Mouse (Mus musculus): ENCODE results near the gene Trpv2. TPM values are rescaled to one million over a fixed set of nuclear protein-coding genes. Genes with fewer than 3 reads are reported as not detected.
A peak's percentile ranks its signal among the peaks of the same experiment; 100 is the strongest.

The Trpv2 gene
- total and polyA plus RNA-seq, 3 experiments, result 30.0 to 30.4 TPM; not detected in 1

DNA sequence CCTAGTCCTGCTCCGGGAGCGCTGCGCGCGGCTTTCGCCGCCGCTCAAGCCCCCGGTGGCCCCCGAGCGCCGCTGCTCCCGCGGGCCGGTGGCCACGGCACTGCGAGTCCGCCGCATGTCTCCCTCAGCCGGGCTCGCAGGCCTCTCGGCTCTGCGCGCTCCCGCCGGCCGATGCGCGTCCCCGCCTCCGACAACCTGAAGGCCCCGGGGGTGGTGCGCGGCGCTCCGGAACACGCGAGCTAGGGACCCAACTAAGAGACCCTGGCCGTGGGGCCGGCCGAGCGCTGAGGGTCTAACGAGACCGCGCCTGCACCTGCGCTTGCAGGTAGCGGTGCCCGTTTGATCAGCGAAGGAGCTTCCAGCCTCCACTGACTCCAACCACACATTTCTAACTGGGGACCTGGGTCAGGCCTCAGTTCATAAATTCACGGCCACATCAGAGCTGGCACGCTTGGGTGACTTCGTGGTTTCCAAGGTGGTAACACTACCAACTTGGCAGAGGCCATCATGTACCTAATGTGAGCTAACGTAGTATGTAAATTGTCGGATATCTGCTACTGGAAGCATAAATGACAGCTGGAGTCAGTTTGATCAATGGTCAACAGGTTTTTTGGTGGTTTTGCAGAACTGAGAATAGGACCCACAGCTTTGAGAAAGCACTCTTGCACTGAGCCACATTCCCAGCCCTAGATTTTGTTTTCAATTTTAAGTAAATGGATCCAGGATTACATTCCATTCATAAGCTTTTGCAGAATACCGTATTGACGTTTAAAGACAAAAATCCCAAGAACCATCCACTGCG is 35.0 kb upstream of the Trpv2 start, which contains the start of gene Cenpv (continued):
- TF ChIP-seq MEF2A (IDR thresholded peaks at IDR 0.05; ENCODE audit: extremely low read depth, insufficient replicate concordance, low read depth, low read length, poor library complexity, severe bottlenecking) (no peak), MYC (IDR thresholded peaks at IDR 0.05; ENCODE audit: low read depth, low read length) (peak; percentile 83), MAZ (IDR thresholded peaks at IDR 0.05; ENCODE audit: low read depth, low read length) (no peak; the same call in 1 of the 2 replicates), MAFK (IDR thresholded peaks at IDR 0.05; ENCODE audit: borderline replicate concordance, low read depth, low read length) (no peak)

DNA sequence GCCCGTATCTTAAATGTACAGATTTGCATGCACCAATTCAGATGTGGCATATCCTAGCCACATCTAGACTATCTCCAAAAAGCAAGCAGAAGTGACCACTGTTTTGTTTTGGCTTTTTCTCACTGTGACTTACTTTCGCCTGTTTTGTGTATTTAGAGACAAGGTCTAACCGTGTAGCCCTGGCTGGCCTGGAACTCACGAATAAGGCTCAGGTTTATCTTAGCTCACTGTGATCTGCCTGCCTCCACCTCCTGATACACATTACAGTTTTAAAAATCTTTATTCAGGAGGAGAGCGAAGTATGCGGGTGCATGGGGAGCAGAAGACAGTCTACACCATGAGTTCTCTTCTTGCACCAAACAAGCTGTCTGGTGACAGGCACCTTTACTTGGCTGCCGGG is 34.1 kb upstream of the Trpv2 start:
- H3K27ac ChIP-seq (ENCODE audit: control insufficient read depth, low read depth, low read length), result no peak overlapping the region
- peaks cover 2 to 18% of the 10 kb centered on the region in 2 experiments; a peak in 3 of 4 replicates for H3K36me3 ChIP-seq (ENCODE audit: control insufficient read depth in 1 of 2, insufficient read depth in 2 of 2, low read length in 2 of 2)
- peaks cover 6 to 10% of the 10 kb centered on the region in 2 experiments for H3K4me1 ChIP-seq (ENCODE audit: control insufficient read depth in 1 of 2, insufficient read depth in 2 of 2, low read length in 2 of 2)
- DNase-seq (ENCODE audit: low read depth, low spot score), result peak; percentile 39
- no peaks in the 10 kb centered on the region for H3K9me3 ChIP-seq (replicated peaks; ENCODE audit: insufficient read depth, low read length)
- H3K79me2 ChIP-seq (ENCODE audit: control insufficient read depth, insufficient read depth, low read length, poor library complexity), result peaks cover 28% of the 10 kb centered on the region
- H3K9ac ChIP-seq (ENCODE audit: control insufficient read depth, low read depth, low read length, poor library complexity, severe bottlenecking), result no peak overlapping the region
- no peak overlapping the region for H3K4me3 ChIP-seq (ENCODE audit: control insufficient read depth in 1 of 2, insufficient read depth in 1 of 2, low read depth in 2 of 2, low read length in 2 of 2)
- no peak for TF ChIP-seq JUND (IDR thresholded peaks at IDR 0.05; ENCODE audit: low read depth, low read length)
- no peak for TF ChIP-seq MAZ (IDR thresholded peaks at IDR 0.05; ENCODE audit: low read depth, low read length)
- TF ChIP-seq TAL1 (IDR thresholded peaks at IDR 0.05; ENCODE audit: low read length), result no peak
- TF ChIP-seq RCOR1 (IDR thresholded peaks at IDR 0.05; ENCODE audit: low read depth, low read length), result no peak
- TF ChIP-seq GATA1 (IDR thresholded peaks at IDR 0.05; ENCODE audit: low read depth, low read length), result no peak
- no peak for TF ChIP-seq CHD2 (IDR thresholded peaks at IDR 0.05; ENCODE audit: low read length)
- no peak for TF ChIP-seq TCF12 (IDR thresholded peaks at IDR 0.05; ENCODE audit: low read depth, low read length)
- no peak for TF ChIP-seq TBP (IDR thresholded peaks at IDR 0.05; ENCODE audit: low read depth, low read length)
- TF ChIP-seq RAD21 (IDR thresholded peaks at IDR 0.05; ENCODE audit: low read depth, low read length), result no peak
- TF ChIP-seq ZC3H11A (IDR thresholded peaks at IDR 0.05; ENCODE audit: low read depth, low read length), result no peak
- no peak for TF ChIP-seq HCFC1 (IDR thresholded peaks at IDR 0.05; ENCODE audit: low read depth, low read length)
- TF ChIP-seq POLR2AphosphoS5 (IDR thresholded peaks at IDR 0.05; ENCODE audit: borderline replicate concordance, low read depth, low read length), result no peak
- TF ChIP-seq NRF1 (IDR thresholded peaks at IDR 0.05; ENCODE audit: insufficient read depth, low read depth, low read length, poor library complexity, severe bottlenecking), result no peak
- H3K27me3 ChIP-seq (ENCODE audit: control insufficient read depth in 1 of 2, insufficient read depth in 2 of 2, low read length in 2 of 2), result no peaks in the 10 kb centered on the region

DNA sequence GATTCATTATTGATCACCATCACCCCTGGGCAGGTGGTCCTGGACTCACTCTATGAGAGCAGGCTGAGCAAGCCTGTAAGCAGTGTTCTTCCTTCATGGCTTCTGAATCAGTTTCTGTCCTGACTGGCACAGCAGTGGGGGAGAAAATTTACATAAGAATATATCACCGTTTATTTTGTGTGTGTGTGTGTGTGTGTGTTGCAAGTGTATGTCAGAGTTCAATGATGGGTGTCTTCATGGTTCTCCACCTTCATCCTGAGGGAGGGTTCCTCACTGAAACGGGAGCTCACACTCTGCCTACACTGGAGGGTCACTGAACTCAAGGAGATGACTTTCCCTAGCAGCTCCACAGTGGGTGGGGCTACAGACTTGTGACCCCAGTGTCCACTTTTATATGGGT is 33.3 kb upstream of the Trpv2 start:
- Histone ChIP-seq H3K4me3 (ENCODE audit: control insufficient read depth in 1 of 2, insufficient read depth in 1 of 2, low read depth in 2 of 2, low read length in 2 of 2) (no peak overlapping the region), H3K36me3 (ENCODE audit: control insufficient read depth in 1 of 2, insufficient read depth in 2 of 2, low read length in 2 of 2) (peaks cover 1 to 18% of the 10 kb centered on the region in 2 experiments; a peak in 2 of 4 replicates), H3K9ac (ENCODE audit: control insufficient read depth, low read depth, low read length, poor library complexity, severe bottlenecking) (no peak overlapping the region), H3K79me2 (ENCODE audit: control insufficient read depth, insufficient read depth, low read length, poor library complexity) (peaks cover 28% of the 10 kb centered on the region), H3K27me3 (ENCODE audit: control insufficient read depth in 1 of 2, insufficient read depth in 2 of 2, low read length in 2 of 2) (no peaks in the 10 kb centered on the region), H3K9me3 (replicated peaks; ENCODE audit: insufficient read depth, low read length) (no peaks in the 10 kb centered on the region), H3K4me1 (ENCODE audit: control insufficient read depth in 1 of 2, insufficient read depth in 2 of 2, low read length in 2 of 2) (peaks cover 6 to 10% of the 10 kb centered on the region in 2 experiments), H3K27ac (ENCODE audit: control insufficient read depth, low read depth, low read length) (no peak overlapping the region)
- TF ChIP-seq ZMIZ1 (IDR thresholded peaks at IDR 0.05; ENCODE audit: low read depth, low read length) (no peak), GABPA (IDR thresholded peaks at IDR 0.05; ENCODE audit: low read depth, low read length) (no peak), JUND (IDR thresholded peaks at IDR 0.05; ENCODE audit: low read depth, low read length) (no peak), POLR2A (IDR thresholded peaks at IDR 0.05; ENCODE audit: control insufficient read depth in 1 of 2, insufficient read depth in 1 of 2, low read depth in 1 of 2, low read length in 2 of 2, poor library complexity in 1 of 2) (no peak), ETS1 (IDR thresholded peaks at IDR 0.05; ENCODE audit: low read depth, low read length) (no peak), CHD2 (IDR thresholded peaks at IDR 0.05; ENCODE audit: low read length) (no peak)
- no peak for DNase-seq (ENCODE audit: low read depth, low spot score)

Measured in MEL (cell line).